8 mouse cellular contexts compared by ENCODE assay signal in genomic region chr13:74639712-74640522, GRCm38 (mm10). TPM values are rescaled to one million over a fixed set of nuclear protein-coding genes. Genes with fewer than 3 reads are reported as not detected.
A peak's percentile ranks its signal among the peaks of the same experiment; 100 is the strongest.
DNase-seq lines count a peak whose midpoint lies in the region; ATAC-seq and TF ChIP-seq lines count a peak whose summit lies in the region.

No protein-coding gene starts in this region.

- peak; percentile 21 for DNase-seq in ES-E14 (ENCODE audit: low read depth, low spot score)
- peak; percentile 85 for DNase-seq in cerebellum, adult 11-12 months
- peak; percentile 85 to 87 for DNase-seq in heart, postnatal 14 days
- DNase-seq in layer of hippocampus, adult 11-12 months (ENCODE audit: low spot score): peak; percentile 66
- peak; percentile 86 for DNase-seq in liver, postnatal 0 days
- DNase-seq in telencephalon, adult 2 months (ENCODE audit: low read depth, low spot score): peak; percentile 35

- H3K4me1 ChIP-seq in ES-E14 (ENCODE audit: control insufficient read depth in 2 of 2, insufficient read depth in 2 of 2, low read length in 2 of 2, poor library complexity in 1 of 2): peaks cover 0 to 2% of the 10 kb centered on the region in 2 experiments; a peak in 1 of 4 replicates
- peaks cover 6% of the 10 kb centered on the region for H3K4me1 ChIP-seq in forebrain, embryonic 15.5 days
- H3K4me1 ChIP-seq in liver, postnatal 0 days (ENCODE audit: insufficient read depth): no peaks in the 10 kb centered on the region
- H3K4me1 ChIP-seq in neural tube, embryonic 13.5 days (replicated peaks): peaks cover 8% of the 10 kb centered on the region

- peak overlapping the region; percentile 87 for H3K9ac ChIP-seq in ES-E14 (ENCODE audit: insufficient read depth, low read depth, low read length, poor library complexity, severe bottlenecking)
- H3K9ac ChIP-seq in forebrain, embryonic 15.5 days (replicated peaks): peak overlapping the region; percentile 81
- peak overlapping the region; percentile 97 for H3K9ac ChIP-seq in liver, postnatal 0 days (replicated peaks)
- peak overlapping the region; percentile 80 for H3K9ac ChIP-seq in neural tube, embryonic 13.5 days

- intact Hi-C loops in heart, postnatal 14 days (cut with DNase I): loop anchor here (5.0 kb wide), 2 partner anchors 132 to 167 kb away; partner anchors contain the start of gene Cast

- H3K27ac ChIP-seq in ES-E14 (ENCODE audit: insufficient read depth, low read depth, low read length, poor library complexity, severe bottlenecking): no peak overlapping the region
- peak overlapping the region; percentile 79 for H3K27ac ChIP-seq in forebrain, embryonic 15.5 days (replicated peaks)
- peak overlapping the region; percentile 99 for H3K27ac ChIP-seq in liver, postnatal 0 days (ENCODE audit: low read depth)
- H3K27ac ChIP-seq in neural tube, embryonic 13.5 days (replicated peaks): peak overlapping the region; percentile 76

- no peak for TF ChIP-seq EP300 in liver, postnatal 0 days (IDR thresholded peaks at IDR 0.05; ENCODE audit: low read depth)

- peak; percentile 89 for ATAC-seq in forebrain, embryonic 15.5 days (replicated peaks)
- ATAC-seq in liver, postnatal 0 days: peak; percentile 82
- ATAC-seq in neural tube, embryonic 13.5 days (ENCODE audit: low read depth): peak; percentile 92

- WGBS in forebrain, embryonic 15.5 days: under 1% methylated on average over 47 of the region's 49 CpGs
- whole genome bisulfite sequencing in liver, postnatal 0 days (ENCODE audit: insufficient replicate concordance): under 1% methylated on average over 45 of the region's 49 CpGs
- WGBS in neural tube, embryonic 13.5 days: under 1% methylated on average over 45 of the region's 49 CpGs

- no peak for TF ChIP-seq CTCF in liver, postnatal 0 days (IDR thresholded peaks at IDR 0.05; ENCODE audit: low read depth)

- in situ Hi-C loops in ES-E14 (cut with MboI; ENCODE audit: low sequenced_read_pairs in 2 of 2, unreplicated experiment in 2 of 2): loop anchor here (5.0 to 25.0 kb wide), 2 partner anchors 217 to 222 kb away; no protein-coding TSS in a partner anchor

- H3K4me3 ChIP-seq in ES-E14 (ENCODE audit: insufficient read depth in 1 of 2, low read depth in 1 of 2, low read length in 2 of 2, poor library complexity in 1 of 2, severe bottlenecking in 1 of 2): peak overlapping the region; percentile 86 to 93
- peak overlapping the region; percentile 83 for H3K4me3 ChIP-seq in forebrain, embryonic 15.5 days
- peak overlapping the region; percentile 98 for H3K4me3 ChIP-seq in liver, postnatal 0 days (ENCODE audit: low read depth, low read length)
- H3K4me3 ChIP-seq in neural tube, embryonic 13.5 days: peak overlapping the region; percentile 61

- H3K9me3 ChIP-seq in ES-E14 (ENCODE audit: control insufficient read depth, insufficient read depth, low read depth, low read length): no peaks in the 10 kb centered on the region
- H3K9me3 ChIP-seq in forebrain, embryonic 15.5 days: no peaks in the 10 kb centered on the region
- H3K9me3 ChIP-seq in liver, postnatal 0 days (ENCODE audit: low read length): no peaks in the 10 kb centered on the region
- no peaks in the 10 kb centered on the region for H3K9me3 ChIP-seq in neural tube, embryonic 13.5 days

- peak overlapping the region; percentile 86 for H3K4me2 ChIP-seq in forebrain, embryonic 15.5 days (replicated peaks)
- H3K4me2 ChIP-seq in liver, postnatal 0 days (ENCODE audit: low read depth, low read length): peak overlapping the region; percentile 99
- peak overlapping the region; percentile 88 for H3K4me2 ChIP-seq in neural tube, embryonic 13.5 days

- H3K27me3 ChIP-seq in forebrain, embryonic 15.5 days: no peaks in the 10 kb centered on the region
- no peaks in the 10 kb centered on the region for H3K27me3 ChIP-seq in liver, postnatal 0 days (ENCODE audit: insufficient read depth, low read length)
- H3K27me3 ChIP-seq in neural tube, embryonic 13.5 days: no peaks in the 10 kb centered on the region

- H3K36me3 ChIP-seq in ES-E14 (ENCODE audit: control insufficient read depth, insufficient read depth, low read length, poor library complexity, severe bottlenecking): no peaks in the 10 kb centered on the region
- no peaks in the 10 kb centered on the region for H3K36me3 ChIP-seq in forebrain, embryonic 15.5 days
- H3K36me3 ChIP-seq in liver, postnatal 0 days (replicated peaks; ENCODE audit: insufficient read depth, low read length): no peaks in the 10 kb centered on the region
- H3K36me3 ChIP-seq in neural tube, embryonic 13.5 days: no peaks in the 10 kb centered on the region

TF ChIP-seq in ES-E14, 5 proteins besides CTCF, POLR2A, EP300 and RAD21:
- TF ChIP-seq HCFC1 (IDR thresholded peaks at IDR 0.05; ENCODE audit: borderline replicate concordance, insufficient read depth, low read length): 0 out of 2 replicates have a peak, but pooled peaks have one; percentile 25
- no peak for TF ChIP-seq ZNF384 (IDR thresholded peaks at IDR 0.05; ENCODE audit: low read depth, low read length)
- TF ChIP-seq CHD2 (IDR thresholded peaks at IDR 0.05; ENCODE audit: low read depth, low read length): no peak
- no peak for TF ChIP-seq ZC3H11A (IDR thresholded peaks at IDR 0.05; ENCODE audit: borderline replicate concordance, low read depth, low read length)
- no peak for TF ChIP-seq MAFK (IDR thresholded peaks at IDR 0.05; ENCODE audit: insufficient read depth, low read depth, low read length)

RNA-seq across cellular contexts. Expression of gene Erap1, which starts 0.5 kb away (rescaled TPM):
- total RNA-seq in ES-E14 (2012; rRNA removed): 8.2 and 11.3 TPM in 2 replicates
- 3.2 and 4.0 TPM in 2 replicates for polyA plus RNA-seq in forebrain, embryonic 15.5 days (2015; fragmentation: Nextera tagmentation; extraction: Ambion mirVana)
- total RNA-seq in heart, postnatal 14 days (2021): 10 to 100 TPM; 37.2 to 42.1 TPM
- polyA plus RNA-seq in liver, postnatal 0 days (2015; fragmentation: Nextera tagmentation; extraction: Ambion mirVana): 28.5 and 34.2 TPM in 2 replicates
- polyA plus RNA-seq in neural tube, embryonic 13.5 days (2015; fragmentation: Nextera tagmentation; extraction: Ambion mirVana): 2.8 and 4.8 TPM in 2 replicates

Comparison
In these comparisons a context has a peak if more than half of its experiments do, and no peak if none do; other contexts are left out.
1. DNase-seq: peak in every context shown above with its lines; median percentile 86 in heart, postnatal 14 days; 86 in liver, postnatal 0 days; 85 in cerebellum, adult 11-12 months; 66 in layer of hippocampus, adult 11-12 months; 35 in telencephalon, adult 2 months; 21 in ES-E14.